ENCODE assay signal across 8 mouse cellular contexts in the genomic region with DNA sequence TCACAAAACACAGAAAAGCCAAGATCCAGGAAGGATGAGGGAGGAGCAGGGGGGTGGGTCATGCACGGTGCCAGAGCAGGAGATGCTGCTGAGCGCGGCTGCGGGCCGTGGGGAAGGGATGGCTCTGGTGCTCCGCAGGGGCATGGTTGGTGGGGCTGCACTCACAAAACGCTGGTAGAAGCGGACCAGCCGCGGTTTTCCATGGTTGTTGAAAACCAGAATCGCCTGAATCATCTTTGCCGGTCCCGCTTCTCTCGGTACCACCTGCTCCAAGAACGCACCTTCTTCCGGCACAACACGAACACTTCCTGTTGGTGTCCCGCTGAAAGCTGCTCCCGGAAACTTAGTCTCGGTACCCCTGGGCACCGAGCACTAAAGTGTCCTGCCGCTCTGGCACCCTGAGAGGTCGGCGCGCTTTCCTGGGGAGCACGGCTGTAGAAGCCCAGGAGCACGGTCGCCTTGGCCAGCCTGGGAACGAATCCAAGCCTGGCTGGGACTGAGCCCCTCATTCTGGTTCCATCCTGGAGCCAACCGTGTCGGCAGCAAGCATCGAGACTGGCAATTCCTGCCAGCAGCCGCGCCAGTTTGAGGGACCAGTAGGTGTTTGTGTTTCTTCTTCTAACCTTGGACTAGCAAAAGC. TPM values are rescaled to one million over a fixed set of nuclear protein-coding genes. Genes with fewer than 3 reads are reported as not detected.
DNase-seq lines count a peak whose midpoint lies in the region; ATAC-seq and TF ChIP-seq lines count a peak whose summit lies in the region.

A gene (minus strand): TSS at position 306 of the 640 bp plus-strand sequence.

- peak; percentile 86 for DNase-seq in c-Kit-positive CD71-positive TER-119-positive erythroid progenitor cells, embryonic 14.5 days (ENCODE audit: low spot score)
- DNase-seq in heart, postnatal 0 days (ENCODE audit: low spot score), result peak; percentile 84
- DNase-seq in kidney, postnatal 4 days, result peak; percentile 88 to 92

- peak; percentile 68 for TF ChIP-seq POLR2A in testis, adult 2 months (IDR thresholded peaks at IDR 0.05; ENCODE audit: control insufficient read depth, low read depth, low read length)

- peak within 1 kb of the TSS; percentile 79 for H3K27ac ChIP-seq in forebrain, embryonic 12.5 days
- H3K27ac ChIP-seq in heart, postnatal 0 days (ENCODE audit: low read depth), result peak within 1 kb of the TSS; percentile 85
- H3K27ac ChIP-seq in liver, embryonic 16.5 days (ENCODE audit: low read length), result peak within 1 kb of the TSS; percentile 59
- H3K27ac ChIP-seq in neural tube, embryonic 13.5 days (replicated peaks), result peak within 1 kb of the TSS; percentile 83
- peak within 1 kb of the TSS; percentile 70 for H3K27ac ChIP-seq in testis, adult 2 months (ENCODE audit: control insufficient read depth, insufficient read depth, low read depth, low read length)

- peak within 1 kb of the TSS; percentile 99 for H3K4me3 ChIP-seq in E14TG2a.4 (replicated peaks; ENCODE audit: low read length)
- H3K4me3 ChIP-seq in forebrain, embryonic 12.5 days (replicated peaks), result peak within 1 kb of the TSS; percentile 85
- H3K4me3 ChIP-seq in heart, postnatal 0 days (ENCODE audit: low read depth, low read length), result peak within 1 kb of the TSS; percentile 91
- H3K4me3 ChIP-seq in liver, embryonic 16.5 days (ENCODE audit: low read depth, low read length), result peak within 1 kb of the TSS; percentile 86
- H3K4me3 ChIP-seq in neural tube, embryonic 13.5 days, result peak within 1 kb of the TSS; percentile 61
- peak within 1 kb of the TSS; percentile 95 for H3K4me3 ChIP-seq in testis, adult 2 months (ENCODE audit: control insufficient read depth, low read depth, low read length)

- H3K4me2 ChIP-seq in forebrain, embryonic 12.5 days, result peak within 1 kb of the TSS; percentile 56
- peak within 1 kb of the TSS; percentile 93 for H3K4me2 ChIP-seq in heart, postnatal 0 days (ENCODE audit: low read depth, low read length)
- H3K4me2 ChIP-seq in liver, embryonic 16.5 days (ENCODE audit: low read depth, low read length), result peak within 1 kb of the TSS; percentile 76
- H3K4me2 ChIP-seq in neural tube, embryonic 13.5 days, result peak within 1 kb of the TSS; percentile 69

- TF ChIP-seq EP300 in heart, postnatal 0 days (IDR thresholded peaks at IDR 0.05; ENCODE audit: low read depth), result no peak

- no peak for TF ChIP-seq CTCF in E14TG2a.4 (conservative IDR thresholded peaks at IDR 0.05; ENCODE audit: low read length)
- TF ChIP-seq CTCF in heart, postnatal 0 days (IDR thresholded peaks at IDR 0.05; ENCODE audit: low read depth), result no peak
- TF ChIP-seq CTCF in testis, adult 2 months (IDR thresholded peaks at IDR 0.05; ENCODE audit: control insufficient read depth, insufficient read depth, insufficient replicate concordance, low read depth, low read length), result no peak

- H3K9ac ChIP-seq in forebrain, embryonic 12.5 days, result peak within 1 kb of the TSS; percentile 81
- H3K9ac ChIP-seq in heart, postnatal 0 days (replicated peaks; ENCODE audit: low read depth, low read length), result peak within 1 kb of the TSS; percentile 91
- peak within 1 kb of the TSS; percentile 79 for H3K9ac ChIP-seq in liver, embryonic 16.5 days (ENCODE audit: low read depth, low read length)
- peak within 1 kb of the TSS; percentile 73 for H3K9ac ChIP-seq in neural tube, embryonic 13.5 days

- ATAC-seq in forebrain, embryonic 12.5 days (ENCODE audit: low FRiP score), result peak; percentile 94
- peak; percentile 96 for ATAC-seq in heart, postnatal 0 days (ENCODE audit: insufficient read depth, low read depth)
- ATAC-seq in liver, embryonic 16.5 days (ENCODE audit: low read depth), result peak; percentile 94
- ATAC-seq in neural tube, embryonic 13.5 days (ENCODE audit: low read depth), result peak; percentile 97

- under 1% methylated on average over 34 of the region's 34 CpGs for WGBS in forebrain, embryonic 12.5 days
- WGBS in heart, postnatal 0 days, result under 1% methylated on average over 34 of the region's 34 CpGs
- WGBS in liver, embryonic 16.5 days (ENCODE audit: insufficient replicate concordance), result under 1% methylated on average over 34 of the region's 34 CpGs
- WGBS in neural tube, embryonic 13.5 days, result under 1% methylated on average over 34 of the region's 34 CpGs

- peaks cover 34% of the 10 kb centered on the region for H3K4me1 ChIP-seq in E14TG2a.4 (replicated peaks; ENCODE audit: low read depth, low read length)
- peaks cover 7% of the 10 kb centered on the region for H3K4me1 ChIP-seq in forebrain, embryonic 12.5 days
- H3K4me1 ChIP-seq in heart, postnatal 0 days (ENCODE audit: control insufficient read depth, insufficient read depth), result 0 out of 2 replicates have a peak, but pooled peaks cover 7% of the 10 kb centered on the region
- H3K4me1 ChIP-seq in liver, embryonic 16.5 days (ENCODE audit: control insufficient read depth, low read depth, low read length), result peaks cover 7% of the 10 kb centered on the region
- peaks cover 17% of the 10 kb centered on the region for H3K4me1 ChIP-seq in neural tube, embryonic 13.5 days (replicated peaks)
- no peaks in the 10 kb centered on the region; the same call in 1 of the 2 replicates for H3K4me1 ChIP-seq in testis, adult 2 months (ENCODE audit: control insufficient read depth, insufficient read depth, low read length)

- H3K36me3 ChIP-seq in E14TG2a.4 (ENCODE audit: insufficient read depth, low read length), result peaks cover 26% of the 10 kb centered on the region
- H3K36me3 ChIP-seq in forebrain, embryonic 12.5 days (replicated peaks), result peaks cover 3% of the 10 kb centered on the region; the same call in 1 of the 2 replicates
- peaks cover 9% of the 10 kb centered on the region for H3K36me3 ChIP-seq in heart, postnatal 0 days (replicated peaks; ENCODE audit: control insufficient read depth, insufficient read depth, low read length)
- H3K36me3 ChIP-seq in liver, embryonic 16.5 days (ENCODE audit: control insufficient read depth, insufficient read depth), result no peaks in the 10 kb centered on the region
- H3K36me3 ChIP-seq in neural tube, embryonic 13.5 days, result peaks cover 15% of the 10 kb centered on the region; the same call in 1 of the 2 replicates
- no peaks in the 10 kb centered on the region for H3K36me3 ChIP-seq in testis, adult 2 months (ENCODE audit: control insufficient read depth, insufficient read depth, low read length)

- H3K27me3 ChIP-seq in E14TG2a.4 (ENCODE audit: insufficient read depth, low read length), result no peaks in the 10 kb centered on the region
- H3K27me3 ChIP-seq in forebrain, embryonic 12.5 days, result no peaks in the 10 kb centered on the region
- no peaks in the 10 kb centered on the region for H3K27me3 ChIP-seq in heart, postnatal 0 days (ENCODE audit: control insufficient read depth, insufficient read depth, low read length)
- H3K27me3 ChIP-seq in liver, embryonic 16.5 days (ENCODE audit: control insufficient read depth, insufficient read depth, low read depth, low read length), result no peaks in the 10 kb centered on the region
- H3K27me3 ChIP-seq in neural tube, embryonic 13.5 days, result no peaks in the 10 kb centered on the region
- no peaks in the 10 kb centered on the region for H3K27me3 ChIP-seq in testis, adult 2 months (ENCODE audit: control insufficient read depth, insufficient read depth, low read length)

- H3K9me3 ChIP-seq in E14TG2a.4 (ENCODE audit: low read length), result no peaks in the 10 kb centered on the region
- H3K9me3 ChIP-seq in forebrain, embryonic 12.5 days, result no peaks in the 10 kb centered on the region
- H3K9me3 ChIP-seq in heart, postnatal 0 days (replicated peaks; ENCODE audit: control insufficient read depth, low read length), result no peaks in the 10 kb centered on the region
- H3K9me3 ChIP-seq in liver, embryonic 16.5 days (replicated peaks; ENCODE audit: control insufficient read depth, low read length), result no peaks in the 10 kb centered on the region
- H3K9me3 ChIP-seq in neural tube, embryonic 13.5 days, result no peaks in the 10 kb centered on the region

RNA-seq across cellular contexts. Expression of the gene that starts here (rescaled TPM):
- polyA plus RNA-seq in forebrain, embryonic 12.5 days (2016; fragmentation: Nextera tagmentation; extraction: Ambion mirVana), result 48.2 and 58.7 TPM in 2 replicates
- total RNA-seq in heart, postnatal 0 days (2014; rRNA removed; ENCODE audit: low replicate concordance), result 9.8 and 11.9 TPM in 2 replicates
- polyA plus RNA-seq in heart, postnatal 0 days (2015; fragmentation: Nextera tagmentation; extraction: Ambion mirVana), result 20.5 and 21.5 TPM in 2 replicates
- 9.1 and 9.8 TPM in 2 replicates for polyA plus RNA-seq in liver, embryonic 16.5 days (2015; fragmentation: Nextera tagmentation; extraction: Ambion mirVana)
- 54.4 and 63.4 TPM in 2 replicates for polyA plus RNA-seq in neural tube, embryonic 13.5 days (2015; fragmentation: Nextera tagmentation; extraction: Ambion mirVana)
- 5.6 and 6.3 TPM in 2 replicates for polyA plus RNA-seq in testis, adult 2 months (2012; rRNA removed)

Comparison
In these comparisons a context has a peak if more than half of its experiments do, and no peak if none do; other contexts are left out.
1. Peak in every context shown above with its lines: DNase-seq, ATAC-seq, H3K4me3 ChIP-seq and H3K27ac ChIP-seq.